Mouse (Mus musculus) MEL (cell line): ENCODE data around the gene Ssr1.

Source experiments
- CTCF ChIP-seq, 3 experiments: IDR thresholded peaks in 2 of 3; conservative IDR thresholded peaks in 1 of 3; 2 replicates each; pipeline ENCODE4 v1.5.1; 2011 to 2012; ENCODE audit warnings: low read length in 3 of 3, low read depth in 2 of 3, mild to moderate bottlenecking in 2 of 3, improper control_type of control experiment in 1 of 3, inconsistent platforms in 1 of 3, mixed read lengths in 1 of 3, moderate library complexity in 1 of 3; ENCODE audit not compliant: control insufficient read depth in 1 of 3, insufficient read depth in 1 of 3, poor library complexity in 1 of 3, severe bottlenecking in 1 of 3
- EP300 ChIP-seq, 2 experiments: IDR thresholded peaks; 2 replicates each; pipeline ENCODE4 v1.6.1; 2011; ENCODE audit warnings: improper control_type of control experiment in 2 of 2, low read length in 2 of 2, low read depth in 1 of 2, mild to moderate bottlenecking in 1 of 2
- HCFC1 ChIP-seq: IDR thresholded peaks from 2 replicates; pipeline ENCODE4 v1.6.1; 2012; ENCODE audit warnings: low read depth, mild to moderate bottlenecking, inconsistent platforms, low read length, improper control_type of control experiment, moderate library complexity
- MAX ChIP-seq: IDR thresholded peaks from 2 replicates; pipeline ENCODE4 v1.6.1; 2011; ENCODE audit warnings: low read length, improper control_type of control experiment
- NRF1 ChIP-seq: IDR thresholded peaks from 2 replicates; pipeline ENCODE4 v1.6.1; 2014; ENCODE audit warnings: low read depth, mild to moderate bottlenecking, inconsistent platforms, low read length, improper control_type of control experiment, moderate library complexity; ENCODE audit not compliant: poor library complexity, insufficient read depth, severe bottlenecking
- POLR2A ChIP-seq, 2 experiments: IDR thresholded peaks; 2 replicates each; pipeline ENCODE4 v1.6.1; 2011 to 2012; ENCODE audit warnings: low read length in 2 of 2, mild to moderate bottlenecking in 2 of 2, control low read depth in 1 of 2, improper control_type of control experiment in 1 of 2, low read depth in 1 of 2, moderate library complexity in 1 of 2; ENCODE audit not compliant: control insufficient read depth in 1 of 2, insufficient read depth in 1 of 2, poor library complexity in 1 of 2
- SMC3 ChIP-seq: IDR thresholded peaks from 2 replicates; pipeline ENCODE4 v1.6.1; 2011; ENCODE audit warnings: low read depth, low read length, improper control_type of control experiment
- TCF12 ChIP-seq: IDR thresholded peaks from 2 replicates; pipeline ENCODE4 v1.6.1; 2014; ENCODE audit warnings: low read depth, mild to moderate bottlenecking, inconsistent platforms, low read length, improper control_type of control experiment, moderate library complexity
- UBTF ChIP-seq: IDR thresholded peaks from 2 replicates; pipeline ENCODE4 v1.6.1; 2012; ENCODE audit warnings: low read depth, mild to moderate bottlenecking, inconsistent platforms, low read length, improper control_type of control experiment, moderate library complexity, borderline replicate concordance; ENCODE audit not compliant: insufficient read depth
- USF2 ChIP-seq, 2 experiments: IDR thresholded peaks; 2 replicates each; pipeline ENCODE4 v1.6.1; 2011 to 2012; ENCODE audit warnings: improper control_type of control experiment in 2 of 2, low read length in 2 of 2, borderline replicate concordance in 1 of 2, inconsistent platforms in 1 of 2, low read depth in 1 of 2, mild to moderate bottlenecking in 1 of 2; ENCODE audit not compliant: insufficient read depth in 1 of 2

DNA sequence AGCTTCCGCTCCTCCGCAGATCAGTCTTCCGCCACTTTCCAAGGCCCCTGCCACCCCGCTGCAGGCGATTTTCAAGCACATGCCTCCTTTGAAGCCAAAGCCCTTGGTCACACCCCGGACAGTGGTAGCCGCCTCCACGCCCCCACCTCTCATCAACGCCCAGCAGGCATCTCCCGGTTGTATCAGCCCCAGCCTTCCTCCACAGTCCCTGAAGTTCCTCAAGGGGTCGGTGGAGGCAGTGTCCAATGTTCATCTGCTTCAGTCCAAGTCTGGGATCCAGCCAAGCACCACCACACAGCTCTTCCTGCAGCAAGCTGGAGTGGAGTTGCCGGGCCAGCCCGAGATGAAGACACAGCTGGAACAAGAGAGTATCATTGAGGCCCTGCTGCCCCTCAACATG, 63.9 kb downstream of the Ssr1 start:
- no peak for TF ChIP-seq POLR2A (IDR thresholded peaks at IDR 0.05; ENCODE audit: control insufficient read depth in 1 of 2, insufficient read depth in 1 of 2, low read depth in 1 of 2, low read length in 2 of 2, poor library complexity in 1 of 2)
- TF ChIP-seq MAX, result no peak
- TF ChIP-seq UBTF, result no peak
- TF ChIP-seq USF2 (IDR thresholded peaks at IDR 0.05; ENCODE audit: borderline replicate concordance in 1 of 2, insufficient read depth in 1 of 2, low read depth in 1 of 2, low read length in 2 of 2), result no peak
- no peak for TF ChIP-seq EP300 (IDR thresholded peaks at IDR 0.05; ENCODE audit: low read depth in 1 of 2, low read length in 2 of 2)
- TF ChIP-seq CTCF (IDR thresholded peaks at IDR 0.05 in 2 of 3, conservative IDR thresholded peaks at IDR 0.05 in 1 of 3; ENCODE audit: control insufficient read depth in 1 of 3, insufficient read depth in 1 of 3, low read depth in 2 of 3, low read length in 3 of 3, poor library complexity in 1 of 3, severe bottlenecking in 1 of 3), result no peak
- TF ChIP-seq HCFC1, result no peak
- TF ChIP-seq SMC3, result no peak
- no peak for TF ChIP-seq NRF1
- TF ChIP-seq TCF12, result no peak
